In the genomic region with DNA sequence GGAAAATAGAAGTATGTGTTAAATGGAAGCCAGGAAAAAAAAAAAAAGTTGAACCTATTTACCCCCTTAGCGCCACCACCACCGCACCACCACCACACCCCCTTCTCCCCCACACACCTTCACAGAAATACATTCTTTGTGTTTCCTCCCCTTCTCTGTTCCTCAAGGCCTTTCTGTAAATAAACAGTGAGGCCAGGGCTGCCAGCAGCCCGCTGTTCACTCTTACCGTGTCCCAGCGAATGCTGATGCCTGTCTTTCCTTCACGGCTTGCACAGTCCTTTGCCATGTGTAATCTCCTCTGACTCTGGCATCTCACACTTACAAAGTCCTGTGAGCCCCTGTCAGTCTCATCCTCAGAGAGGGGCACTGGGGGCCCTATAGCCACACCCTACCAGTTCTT, we compare ENCODE assay signal across 10 mouse cellular contexts. TPM values are rescaled to one million over a fixed set of nuclear protein-coding genes. Genes with fewer than 3 reads are reported as not detected.
DNase-seq lines count a peak whose midpoint lies in the region; ATAC-seq lines count a peak whose summit lies in the region.
"Had no signal": no experiment of that assay in that cellular context is flagged by ENCODE, and none has a peak within 500 bp of the region (broad histone marks: within the 10 kb centered on the region; RNA-seq: fewer than 3 reads in every experiment).

No protein-coding gene starts in this region.

- no peaks in the 10 kb centered on the region for H3K4me1 ChIP-seq in forebrain, embryonic 14.5 days (ENCODE audit: control insufficient read depth, insufficient read depth, low read length)
- H3K4me1 ChIP-seq in forebrain, embryonic 13.5 days: 0 out of 2 replicates have a peak, but pooled peaks cover 6% of the 10 kb centered on the region
- H3K4me1 ChIP-seq in limb, embryonic 13.5 days: peaks cover 13% of the 10 kb centered on the region; the same call in 1 of the 2 replicates
- H3K4me1 ChIP-seq in limb, embryonic 10.5 days: no peaks in the 10 kb centered on the region
- peaks cover 12% of the 10 kb centered on the region for H3K4me1 ChIP-seq in embryonic facial prominence, embryonic 14.5 days (ENCODE audit: control insufficient read depth, insufficient read depth, low read length)
- peaks cover 25% of the 10 kb centered on the region for H3K4me1 ChIP-seq in limb, embryonic 15.5 days

- no peak overlapping the region for H3K27ac ChIP-seq in forebrain, embryonic 14.5 days (ENCODE audit: low read depth, low read length)
- no peak overlapping the region for H3K27ac ChIP-seq in forebrain, embryonic 13.5 days
- peak overlapping the region; percentile 55; the same call in 1 of the 2 replicates for H3K27ac ChIP-seq in limb, embryonic 13.5 days
- no peak overlapping the region for H3K27ac ChIP-seq in limb, embryonic 10.5 days
- peak overlapping the region; percentile 70; the same call in 1 of the 2 replicates for H3K27ac ChIP-seq in embryonic facial prominence, embryonic 14.5 days (replicated peaks; ENCODE audit: low read depth, low read length)
- peak overlapping the region; percentile 83 for H3K27ac ChIP-seq in limb, embryonic 15.5 days

- H3K4me2 ChIP-seq in forebrain, embryonic 14.5 days (ENCODE audit: low read length): no peak overlapping the region
- H3K4me2 ChIP-seq in forebrain, embryonic 13.5 days: no peak overlapping the region
- H3K4me2 ChIP-seq in limb, embryonic 13.5 days (replicated peaks): no peak overlapping the region
- 0 out of 2 replicates have a peak overlapping the region, but pooled peaks have one; percentile 7 for H3K4me2 ChIP-seq in embryonic facial prominence, embryonic 14.5 days (ENCODE audit: low read depth, low read length)
- H3K4me2 ChIP-seq in limb, embryonic 15.5 days: no peak overlapping the region

- DNase-seq in forebrain, embryonic 14.5 days (ENCODE audit: low spot score): no peak
- no peak for DNase-seq in limb, embryonic 10.5 days (ENCODE audit: low spot score)
- no peak for DNase-seq in embryonic facial prominence, embryonic 14.5 days (ENCODE audit: low spot score)
- no peak for DNase-seq in left cerebral cortex, adult 18-20 months (ENCODE audit: low spot score in 2 of 2)
- no peak for DNase-seq in spleen, postnatal 14 days (ENCODE audit: low spot score in 2 of 2)
- DNase-seq: cerebellum, adult 9-10 months had no signal

- no peaks in the 10 kb centered on the region for H3K36me3 ChIP-seq in forebrain, embryonic 14.5 days (ENCODE audit: control insufficient read depth, insufficient read depth, low read length)
- no peaks in the 10 kb centered on the region for H3K36me3 ChIP-seq in forebrain, embryonic 13.5 days (ENCODE audit: poor library complexity, severe bottlenecking)
- no peaks in the 10 kb centered on the region for H3K36me3 ChIP-seq in limb, embryonic 13.5 days
- H3K36me3 ChIP-seq in limb, embryonic 10.5 days: no peaks in the 10 kb centered on the region
- no peaks in the 10 kb centered on the region for H3K36me3 ChIP-seq in embryonic facial prominence, embryonic 14.5 days (ENCODE audit: control insufficient read depth, insufficient read depth, low read length)
- H3K36me3 ChIP-seq in limb, embryonic 15.5 days: no peaks in the 10 kb centered on the region
- H3K36me3 ChIP-seq: G1E had no signal

- no peak overlapping the region for H3K9ac ChIP-seq in forebrain, embryonic 14.5 days (ENCODE audit: low read length)
- no peak overlapping the region for H3K9ac ChIP-seq in forebrain, embryonic 13.5 days
- no peak overlapping the region for H3K9ac ChIP-seq in limb, embryonic 13.5 days
- H3K9ac ChIP-seq in embryonic facial prominence, embryonic 14.5 days (ENCODE audit: low read depth, low read length): no peak overlapping the region
- H3K9ac ChIP-seq in limb, embryonic 15.5 days: no peak overlapping the region

- H3K9me3 ChIP-seq in forebrain, embryonic 14.5 days (replicated peaks; ENCODE audit: control insufficient read depth, low read length): no peaks in the 10 kb centered on the region
- no peaks in the 10 kb centered on the region; the same call in 1 of the 2 replicates for H3K9me3 ChIP-seq in forebrain, embryonic 13.5 days (replicated peaks)
- H3K9me3 ChIP-seq in limb, embryonic 13.5 days: 0 out of 2 replicates have a peak, but pooled peaks cover 3% of the 10 kb centered on the region
- no peaks in the 10 kb centered on the region for H3K9me3 ChIP-seq in limb, embryonic 10.5 days (replicated peaks)
- peaks cover 10% of the 10 kb centered on the region for H3K9me3 ChIP-seq in embryonic facial prominence, embryonic 14.5 days (ENCODE audit: control insufficient read depth, low read length)
- no peaks in the 10 kb centered on the region for H3K9me3 ChIP-seq in limb, embryonic 15.5 days
- H3K9me3 ChIP-seq: G1E had no signal

- 55% methylated on average over 6 of the region's 6 CpGs for WGBS in forebrain, embryonic 14.5 days
- 73% methylated on average over 6 of the region's 6 CpGs for WGBS in forebrain, embryonic 13.5 days
- WGBS in limb, embryonic 13.5 days: 62% methylated on average over 6 of the region's 6 CpGs
- WGBS in limb, embryonic 10.5 days: 73% methylated on average over 6 of the region's 6 CpGs
- WGBS in embryonic facial prominence, embryonic 14.5 days: 61% methylated on average over 6 of the region's 6 CpGs
- WGBS in limb, embryonic 15.5 days: 66% methylated on average over 6 of the region's 6 CpGs

- H3K4me3 ChIP-seq in forebrain, embryonic 14.5 days (ENCODE audit: low read depth, low read length): no peak overlapping the region
- H3K4me3 ChIP-seq in forebrain, embryonic 13.5 days: no peak overlapping the region
- H3K4me3 ChIP-seq in limb, embryonic 13.5 days: no peak overlapping the region
- no peak overlapping the region for H3K4me3 ChIP-seq in limb, embryonic 10.5 days
- no peak overlapping the region for H3K4me3 ChIP-seq in embryonic facial prominence, embryonic 14.5 days (ENCODE audit: low read depth, low read length)
- H3K4me3 ChIP-seq in limb, embryonic 15.5 days: no peak overlapping the region

- no peaks in the 10 kb centered on the region for H3K27me3 ChIP-seq in forebrain, embryonic 14.5 days (replicated peaks; ENCODE audit: control insufficient read depth, insufficient read depth, low read length)
- H3K27me3 ChIP-seq in forebrain, embryonic 13.5 days: no peaks in the 10 kb centered on the region
- H3K27me3 ChIP-seq in limb, embryonic 13.5 days: no peaks in the 10 kb centered on the region
- H3K27me3 ChIP-seq in limb, embryonic 10.5 days (ENCODE audit: low read depth, poor library complexity, severe bottlenecking): no peaks in the 10 kb centered on the region
- H3K27me3 ChIP-seq in embryonic facial prominence, embryonic 14.5 days (replicated peaks; ENCODE audit: control insufficient read depth, insufficient read depth, low read length): no peaks in the 10 kb centered on the region
- no peaks in the 10 kb centered on the region for H3K27me3 ChIP-seq in limb, embryonic 15.5 days

- ATAC-seq in forebrain, embryonic 14.5 days: peak; percentile 23; the same call in 1 of the 2 replicates
- no peak for ATAC-seq in forebrain, embryonic 13.5 days
- no peak; the same call in 1 of the 2 replicates for ATAC-seq in limb, embryonic 13.5 days (ENCODE audit: low FRiP score, low read depth)
- ATAC-seq in embryonic facial prominence, embryonic 14.5 days (ENCODE audit: low read depth): 0 out of 2 replicates have a peak, but pooled peaks have one; percentile 18
- ATAC-seq in limb, embryonic 15.5 days (ENCODE audit: insufficient number of reproducible peaks, low FRiP score, low TSS enrichment, low read depth): no peak

RNA-seq across cellular contexts. Expression of a gene that starts 30.3 kb away (rescaled TPM):
- polyA plus RNA-seq in forebrain, embryonic 14.5 days (2014; fragmentation: Nextera tagmentation; extraction: Ambion mirVana): 8.9 and 9.3 TPM in 2 replicates
- 3.7 and 4.9 TPM in 2 replicates for polyA plus RNA-seq in forebrain, embryonic 13.5 days (2015; fragmentation: Nextera tagmentation; extraction: Ambion mirVana)
- 8.9 and 11.4 TPM in 2 replicates for polyA plus RNA-seq in limb, embryonic 13.5 days (2015; fragmentation: Nextera tagmentation; extraction: Ambion mirVana)
- polyA plus RNA-seq in limb, embryonic 10.5 days (2016; fragmentation: Nextera tagmentation; extraction: Ambion mirVana): 1.2 and 1.8 TPM in 2 replicates
- 20.9 and 23.7 TPM in 2 replicates for polyA plus RNA-seq in embryonic facial prominence, embryonic 14.5 days (2014; fragmentation: Nextera tagmentation; extraction: Ambion mirVana)
- 20.6 and 21.4 TPM in 2 replicates for polyA plus RNA-seq in limb, embryonic 15.5 days (2015; fragmentation: Nextera tagmentation; extraction: Ambion mirVana)
- 10 to 100 TPM; 48.8 to 61.9 TPM for total RNA-seq in left cerebral cortex, adult 18-20 months (2021)
- polyA plus RNA-seq: G1E had no signal

Comparison
In these comparisons a context has a peak if more than half of its experiments do, and no peak if none do; other contexts are left out.
1. ATAC-seq: peak in forebrain, embryonic 14.5 days (single experiment) and embryonic facial prominence, embryonic 14.5 days (single experiment); none in forebrain, embryonic 13.5 days (single experiment), limb, embryonic 13.5 days (single experiment) and limb, embryonic 15.5 days (single experiment).
2. H3K27ac ChIP-seq: peak in limb, embryonic 13.5 days (single experiment), embryonic facial prominence, embryonic 14.5 days (single experiment) and limb, embryonic 15.5 days (single experiment); none in forebrain, embryonic 14.5 days (single experiment), forebrain, embryonic 13.5 days (single experiment) and limb, embryonic 10.5 days (single experiment).